Mouse (Mus musculus): Measurements from ENCODE around the gene Gm45261.

Gm45261 gene

GRCm38 (mm10) chr1:80461348-80461747, at the start of gene Gm45261:
Gene Gm45261, minus strand, starts transcription at chr1:80461448.
- DNase-seq (ENCODE audit: low spot score), result no peak

- DNase-seq (ENCODE audit: low spot score), result no peak
Measured at GRCm38 (mm10) chr1:80504757-80505156, 43.5 kb upstream of the Gm45261 start.

GRCm38 (mm10) chr1:80504081-80504480, 42.8 kb upstream of the Gm45261 start:
- DNase-seq (ENCODE audit: low spot score), result no peak

- no peak for DNase-seq (ENCODE audit: low spot score)
Measured at GRCm38 (mm10) chr1:80502456-80503165, 41.4 kb upstream of the Gm45261 start.

- no peak for DNase-seq (ENCODE audit: low spot score)
Measured at GRCm38 (mm10) chr1:80499264-80499663, 38.0 kb upstream of the Gm45261 start.

GRCm38 (mm10) chr1:80496360-80496759, 35.1 kb upstream of the Gm45261 start:
- no peak for DNase-seq (ENCODE audit: low spot score)

- no peak for DNase-seq (ENCODE audit: low spot score)
Measured at GRCm38 (mm10) chr1:80483419-80483818, 22.2 kb upstream of the Gm45261 start.

- DNase-seq (ENCODE audit: low spot score), result no peak
Measured at GRCm38 (mm10) chr1:80474942-80475341, 13.7 kb upstream of the Gm45261 start.

- DNase-seq (ENCODE audit: low spot score), result no peak
Measured at GRCm38 (mm10) chr1:80472395-80472794, 11.1 kb upstream of the Gm45261 start.

- DNase-seq (ENCODE audit: low spot score), result no peak
Measured at GRCm38 (mm10) chr1:80459923-80460322, 1.3 kb downstream of the Gm45261 start.

GRCm38 (mm10) chr1:80459477-80459876, 1.8 kb downstream of the Gm45261 start:
- no peak for DNase-seq (ENCODE audit: low spot score)

GRCm38 (mm10) chr1:80453971-80454370, 7.3 kb downstream of the Gm45261 start:
- no peak for DNase-seq (ENCODE audit: low spot score)

- no peak for DNase-seq (ENCODE audit: low spot score)
Measured at GRCm38 (mm10) chr1:80451914-80452549, 9.2 kb downstream of the Gm45261 start.

- DNase-seq (ENCODE audit: low spot score), result no peak
Measured at GRCm38 (mm10) chr1:80447554-80447953, 13.7 kb downstream of the Gm45261 start.

GRCm38 (mm10) chr1:80440911-80441310, 20.3 kb downstream of the Gm45261 start:
- DNase-seq (ENCODE audit: low spot score), result no peak

GRCm38 (mm10) chr1:80438506-80438905, 22.7 kb downstream of the Gm45261 start:
- no peak for DNase-seq (ENCODE audit: low spot score)

- no peak for DNase-seq (ENCODE audit: low spot score)
Measured at GRCm38 (mm10) chr1:80427946-80428345, 33.3 kb downstream of the Gm45261 start.

- no peak for DNase-seq (ENCODE audit: low spot score)
Measured at GRCm38 (mm10) chr1:80427425-80427824, 33.8 kb downstream of the Gm45261 start.

- DNase-seq (ENCODE audit: low spot score), result no peak
Measured at GRCm38 (mm10) chr1:80424666-80425065, 36.6 kb downstream of the Gm45261 start.

- peak; percentile 20 for DNase-seq (ENCODE audit: low spot score)
Measured at GRCm38 (mm10) chr1:80418321-80419045, 42.8 kb downstream of the Gm45261 start.

- no peak for DNase-seq (ENCODE audit: low spot score)
Measured at GRCm38 (mm10) chr1:80416329-80416728, 44.9 kb downstream of the Gm45261 start.

GRCm38 (mm10) chr1:80412521-80412920, 48.7 kb downstream of the Gm45261 start:
- no peak for DNase-seq (ENCODE audit: low spot score)
